In genomic region chr19:29641055-29641454, GRCm38 (mm10) we compare ENCODE assay signal across 9 mouse cellular contexts. TPM values are rescaled to one million over a fixed set of nuclear protein-coding genes. Genes with fewer than 3 reads are reported as not detected.
DNase-seq lines count a peak whose midpoint lies in the region; ATAC-seq and TF ChIP-seq lines count a peak whose summit lies in the region.
"Had no signal": no experiment of that assay in that cellular context is flagged by ENCODE, and none has a peak within 500 bp of the region (broad histone marks: within the 10 kb centered on the region; RNA-seq: fewer than 3 reads in every experiment).

No protein-coding gene starts in this region.

- H3K9ac ChIP-seq in midbrain, embryonic 11.5 days (ENCODE audit: low read length): no peak overlapping the region
- no peak overlapping the region for H3K9ac ChIP-seq in forebrain, embryonic 15.5 days (replicated peaks)

- WGBS in olfactory bulb, adult 2 months: 30% methylated on average over 8 of the region's 9 CpGs
- 53% methylated on average over 9 of the region's 9 CpGs for WGBS in midbrain, embryonic 11.5 days
- 59% methylated on average over 9 of the region's 9 CpGs for WGBS in forebrain, embryonic 15.5 days

- 0 out of 2 replicates have a peak, but pooled peaks cover 2% of the 10 kb centered on the region for H3K9me3 ChIP-seq in midbrain, embryonic 11.5 days (ENCODE audit: control insufficient read depth, low read length)
- no peaks in the 10 kb centered on the region for H3K9me3 ChIP-seq in forebrain, embryonic 15.5 days

- peak; percentile 49 for TF ChIP-seq POLR2A in embryonic fibroblast, embryonic 13.5 days (IDR thresholded peaks at IDR 0.05; ENCODE audit: low read depth, low read length)
- TF ChIP-seq POLR2A in olfactory bulb, adult 2 months (IDR thresholded peaks at IDR 0.05; ENCODE audit: insufficient read depth, low read depth, low read length): no peak

- no peak for ATAC-seq in midbrain, embryonic 11.5 days (ENCODE audit: low FRiP score)
- ATAC-seq in forebrain, embryonic 15.5 days (replicated peaks): no peak

- H3K27ac ChIP-seq in embryonic fibroblast, embryonic 13.5 days (ENCODE audit: insufficient read depth, low read length): peak overlapping the region; percentile 92
- peak overlapping the region; percentile 51; the same call in 1 of the 2 replicates for H3K27ac ChIP-seq in olfactory bulb, adult 2 months (ENCODE audit: insufficient read depth, low read depth, low read length)
- H3K27ac ChIP-seq in midbrain, embryonic 11.5 days (ENCODE audit: low read depth, low read length): no peak overlapping the region
- no peak overlapping the region for H3K27ac ChIP-seq in forebrain, embryonic 15.5 days (replicated peaks)

- no peaks in the 10 kb centered on the region; the same call in 1 of the 2 replicates for H3K36me3 ChIP-seq in midbrain, embryonic 11.5 days (ENCODE audit: control insufficient read depth, insufficient read depth, low read length)
- H3K36me3 ChIP-seq in forebrain, embryonic 15.5 days: no peaks in the 10 kb centered on the region; the same call in 1 of the 2 replicates

- peak; percentile 37 for DNase-seq in urinary bladder, postnatal 14 days (ENCODE audit: low spot score)
- no peak for DNase-seq in urinary bladder, postnatal 4 days (ENCODE audit: low spot score in 2 of 2)
- peak; percentile 25 to 41 for DNase-seq in kidney, postnatal 4 days
- no peak for DNase-seq in c-Kit-positive CD71-positive TER-119-positive erythroid progenitor cells, embryonic 14.5 days (ENCODE audit: low spot score)
- DNase-seq in midbrain, embryonic 11.5 days (ENCODE audit: low spot score, missing footprints): no peak

- peaks cover 6% of the 10 kb centered on the region for H3K4me1 ChIP-seq in embryonic fibroblast, embryonic 13.5 days (ENCODE audit: control insufficient read depth, insufficient read depth, low read length)
- peaks cover 17% of the 10 kb centered on the region for H3K4me1 ChIP-seq in olfactory bulb, adult 2 months (ENCODE audit: control insufficient read depth, insufficient read depth, low read length)
- 0 out of 2 replicates have a peak, but pooled peaks cover 3% of the 10 kb centered on the region for H3K4me1 ChIP-seq in midbrain, embryonic 11.5 days (ENCODE audit: control insufficient read depth, insufficient read depth, low read length)
- H3K4me1 ChIP-seq in forebrain, embryonic 15.5 days: no peaks in the 10 kb centered on the region

- no peak for TF ChIP-seq CTCF in embryonic fibroblast, embryonic 13.5 days (IDR thresholded peaks at IDR 0.05; ENCODE audit: borderline replicate concordance, insufficient read depth, low read length)
- no peak for TF ChIP-seq CTCF in olfactory bulb, adult 2 months (IDR thresholded peaks at IDR 0.05; ENCODE audit: insufficient read depth, low read depth, low read length)

- no peaks in the 10 kb centered on the region for H3K27me3 ChIP-seq in midbrain, embryonic 11.5 days (ENCODE audit: control insufficient read depth, insufficient read depth, low read length)
- H3K27me3 ChIP-seq in forebrain, embryonic 15.5 days: no peaks in the 10 kb centered on the region

- H3K4me3 ChIP-seq in embryonic fibroblast, embryonic 13.5 days (ENCODE audit: insufficient read depth, low read length): peak overlapping the region; percentile 15; the same call in 1 of the 2 replicates
- H3K4me3 ChIP-seq in olfactory bulb, adult 2 months (ENCODE audit: insufficient read depth, low read depth, low read length): no peak overlapping the region
- no peak overlapping the region for H3K4me3 ChIP-seq in midbrain, embryonic 11.5 days (ENCODE audit: low read depth, low read length)
- no peak overlapping the region for H3K4me3 ChIP-seq in forebrain, embryonic 15.5 days

- H3K4me2 ChIP-seq in midbrain, embryonic 11.5 days: no peak overlapping the region
- no peak overlapping the region for H3K4me2 ChIP-seq in forebrain, embryonic 15.5 days (replicated peaks)

RNA-seq across cellular contexts. Expression of gene Ermp1, which starts 7.2 kb away (rescaled TPM):
- polyA plus RNA-seq in embryonic fibroblast, embryonic 13.5 days (2011; ENCODE audit: insufficient read length, low read depth, missing spikeins): 25.1 and 29.4 TPM in 2 replicates
- not detected in 2 replicates for polyA plus RNA-seq in olfactory bulb, adult 2 months (2012; ENCODE audit: insufficient read depth, insufficient read length, low replicate concordance, missing spikeins)
- 12.9 and 13.6 TPM in 2 replicates for polyA plus RNA-seq in midbrain, embryonic 11.5 days (2014; fragmentation: Nextera tagmentation; extraction: Ambion mirVana)
- polyA plus RNA-seq in forebrain, embryonic 15.5 days (2015; fragmentation: Nextera tagmentation; extraction: Ambion mirVana): 7.1 and 8.0 TPM in 2 replicates

RNA-seq across cellular contexts. Expression of gene Mlana, which starts 56.6 kb away (rescaled TPM):
- polyA plus RNA-seq in embryonic fibroblast, embryonic 13.5 days (2011; ENCODE audit: insufficient read length, low read depth, missing spikeins): not detected in 2 replicates
- polyA plus RNA-seq in olfactory bulb, adult 2 months (2012; ENCODE audit: insufficient read depth, insufficient read length, low replicate concordance, missing spikeins): not detected in 2 replicates
- 0.26 and 0.54 TPM in 2 replicates for polyA plus RNA-seq in midbrain, embryonic 11.5 days (2014; fragmentation: Nextera tagmentation; extraction: Ambion mirVana)
- not detected in 2 replicates for polyA plus RNA-seq in forebrain, embryonic 15.5 days (2015; fragmentation: Nextera tagmentation; extraction: Ambion mirVana)
- polyA plus RNA-seq: testis, adult 2 months had no signal

Comparison
In these comparisons a context has a peak if more than half of its experiments do, and no peak if none do; other contexts are left out.
1. DNase-seq: peak in urinary bladder, postnatal 14 days (single experiment) and kidney, postnatal 4 days (2 of 2); none in urinary bladder, postnatal 4 days (0 of 2), c-Kit-positive CD71-positive TER-119-positive erythroid progenitor cells, embryonic 14.5 days (single experiment) and midbrain, embryonic 11.5 days (single experiment).
2. H3K27ac ChIP-seq: peak in embryonic fibroblast, embryonic 13.5 days (single experiment) and olfactory bulb, adult 2 months (single experiment); none in midbrain, embryonic 11.5 days (single experiment) and forebrain, embryonic 15.5 days (single experiment).